Mouse (Mus musculus): ENCODE results near the gene Lancl1. TPM values are rescaled to one million over a fixed set of nuclear protein-coding genes. Genes with fewer than 3 reads are reported as not detected.

The Lancl1 gene
- total and polyA plus RNA-seq, 3 experiments = 29.3 to 50.3 TPM; not detected in 1

DNA sequence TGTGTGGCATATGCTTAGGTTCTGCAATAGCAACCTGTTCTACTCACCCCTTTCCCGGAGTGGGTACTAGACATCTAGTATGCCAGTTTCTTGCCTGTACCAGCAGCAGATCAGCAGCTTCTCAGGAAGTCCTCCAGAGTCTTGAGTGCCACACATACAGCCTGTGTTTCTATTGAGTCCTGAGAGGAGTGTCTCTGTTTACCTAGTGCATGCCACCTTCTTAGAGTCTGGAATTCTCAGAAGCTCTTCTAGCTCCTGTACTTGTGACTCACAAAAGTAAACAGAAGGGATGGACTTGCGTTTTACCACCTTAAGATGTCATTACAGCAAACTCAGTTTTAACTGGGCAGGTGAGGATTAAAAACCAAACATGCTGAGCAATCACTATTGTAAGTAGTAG lies 41.9 kb downstream of the Lancl1 start:
- peaks cover 0 to 5% of the 10 kb centered on the region in 2 experiments; a peak in 2 of 4 replicates for H3K36me3 ChIP-seq (ENCODE audit: control insufficient read depth in 1 of 2, insufficient read depth in 2 of 2, low read length in 2 of 2)
- H3K9me3 ChIP-seq (replicated peaks; ENCODE audit: insufficient read depth, low read length) = no peaks in the 10 kb centered on the region
- H3K4me3 ChIP-seq (ENCODE audit: control insufficient read depth in 1 of 2, insufficient read depth in 1 of 2, low read depth in 2 of 2, low read length in 2 of 2) = no peak overlapping the region
- no peaks in the 10 kb centered on the region for H3K79me2 ChIP-seq (ENCODE audit: control insufficient read depth, insufficient read depth, low read length, poor library complexity)
- no peak overlapping the region for H3K9ac ChIP-seq (ENCODE audit: control insufficient read depth, low read depth, low read length, poor library complexity, severe bottlenecking)
- H3K27me3 ChIP-seq (ENCODE audit: control insufficient read depth in 1 of 2, insufficient read depth in 2 of 2, low read length in 2 of 2) = no peaks in the 10 kb centered on the region
- TF ChIP-seq HCFC1 (IDR thresholded peaks at IDR 0.05; ENCODE audit: low read depth, low read length) = no peak
- no peak for TF ChIP-seq KAT2A (conservative IDR thresholded peaks at IDR 0.05; ENCODE audit: low read depth, low read length)
- no peak for TF ChIP-seq BHLHE40 (IDR thresholded peaks at IDR 0.05; ENCODE audit: borderline replicate concordance, low read depth, low read length)
- TF ChIP-seq SMC3 (IDR thresholded peaks at IDR 0.05; ENCODE audit: low read depth, low read length) = no peak
- TF ChIP-seq CTCF (IDR thresholded peaks at IDR 0.05 in 2 of 3, conservative IDR thresholded peaks at IDR 0.05 in 1 of 3; ENCODE audit: control insufficient read depth in 1 of 3, insufficient read depth in 1 of 3, low read depth in 2 of 3, low read length in 3 of 3, poor library complexity in 1 of 3, severe bottlenecking in 1 of 3) = no peak
- no peak for TF ChIP-seq MAFK (IDR thresholded peaks at IDR 0.05; ENCODE audit: borderline replicate concordance, low read depth, low read length)
- TF ChIP-seq USF1 (IDR thresholded peaks at IDR 0.05; ENCODE audit: low read depth, low read length) = no peak
- TF ChIP-seq ELF1 (IDR thresholded peaks at IDR 0.05; ENCODE audit: low read depth, low read length) = no peak
- TF ChIP-seq TAL1 (IDR thresholded peaks at IDR 0.05; ENCODE audit: low read length) = no peak
- TF ChIP-seq MAZ (IDR thresholded peaks at IDR 0.05; ENCODE audit: low read depth, low read length) = no peak
- TF ChIP-seq JUND (IDR thresholded peaks at IDR 0.05; ENCODE audit: low read depth, low read length) = no peak
- no peak for TF ChIP-seq NRF1 (IDR thresholded peaks at IDR 0.05; ENCODE audit: insufficient read depth, low read depth, low read length, poor library complexity, severe bottlenecking)
- no peak for TF ChIP-seq TCF12 (IDR thresholded peaks at IDR 0.05; ENCODE audit: low read depth, low read length)
- TF ChIP-seq POLR2AphosphoS2 (IDR thresholded peaks at IDR 0.05; ENCODE audit: low read length) = no peak
- TF ChIP-seq CHD2 (IDR thresholded peaks at IDR 0.05; ENCODE audit: low read length) = no peak
- no peak for TF ChIP-seq POLR2AphosphoS5 (IDR thresholded peaks at IDR 0.05; ENCODE audit: borderline replicate concordance, low read depth, low read length)
- no peak overlapping the region for H3K27ac ChIP-seq (ENCODE audit: control insufficient read depth, low read depth, low read length)
- no peak for DNase-seq (ENCODE audit: low read depth, low spot score)
- H3K4me1 ChIP-seq (ENCODE audit: control insufficient read depth in 1 of 2, insufficient read depth in 2 of 2, low read length in 2 of 2) = peaks cover 0 to 6% of the 10 kb centered on the region in 2 experiments; a peak in 1 of 4 replicates

- no peak overlapping the region for H3K4me3 ChIP-seq (ENCODE audit: control insufficient read depth in 1 of 2, insufficient read depth in 1 of 2, low read depth in 2 of 2, low read length in 2 of 2)
- no peaks in the 10 kb centered on the region for H3K27me3 ChIP-seq (ENCODE audit: control insufficient read depth in 1 of 2, insufficient read depth in 2 of 2, low read length in 2 of 2)
- H3K79me2 ChIP-seq (ENCODE audit: control insufficient read depth, insufficient read depth, low read length, poor library complexity) = no peaks in the 10 kb centered on the region
- TF ChIP-seq ZMIZ1 (IDR thresholded peaks at IDR 0.05; ENCODE audit: low read depth, low read length) (no peak), RAD21 (IDR thresholded peaks at IDR 0.05; ENCODE audit: low read depth, low read length) (peak; percentile 68), ZC3H11A (IDR thresholded peaks at IDR 0.05; ENCODE audit: low read depth, low read length) (peak; percentile 45; the same call in 1 of the 2 replicates), NELFE (IDR thresholded peaks at IDR 0.05; ENCODE audit: low read depth, low read length) (no peak), SMC3 (IDR thresholded peaks at IDR 0.05; ENCODE audit: low read depth, low read length) (peak; percentile 68), CTCF (IDR thresholded peaks at IDR 0.05 in 2 of 3, conservative IDR thresholded peaks at IDR 0.05 in 1 of 3; ENCODE audit: control insufficient read depth in 1 of 3, insufficient read depth in 1 of 3, low read depth in 2 of 3, low read length in 3 of 3, poor library complexity in 1 of 3, severe bottlenecking in 1 of 3) (peak in 2 of 3 experiments; percentile 34 to 67; a peak in 4 of 6 replicates), BHLHE40 (IDR thresholded peaks at IDR 0.05; ENCODE audit: borderline replicate concordance, low read depth, low read length) (no peak), JUND (IDR thresholded peaks at IDR 0.05; ENCODE audit: low read depth, low read length) (no peak), ZKSCAN1 (IDR thresholded peaks at IDR 0.05; ENCODE audit: low read depth, low read length) (no peak)
- H3K9me3 ChIP-seq (replicated peaks; ENCODE audit: insufficient read depth, low read length) = no peaks in the 10 kb centered on the region
- no peak overlapping the region for H3K27ac ChIP-seq (ENCODE audit: control insufficient read depth, low read depth, low read length)
- DNase-seq (ENCODE audit: low read depth, low spot score) = peak; percentile 67
- H3K36me3 ChIP-seq (ENCODE audit: control insufficient read depth in 1 of 2, insufficient read depth in 2 of 2, low read length in 2 of 2) = peaks cover 0 to 2% of the 10 kb centered on the region in 2 experiments; a peak in 1 of 4 replicates
- H3K4me1 ChIP-seq (ENCODE audit: control insufficient read depth in 1 of 2, insufficient read depth in 2 of 2, low read length in 2 of 2) = peaks cover 0 to 13% of the 10 kb centered on the region in 2 experiments; a peak in 1 of 4 replicates
- no peak overlapping the region for H3K9ac ChIP-seq (ENCODE audit: control insufficient read depth, low read depth, low read length, poor library complexity, severe bottlenecking)
These were observed 45.9 kb downstream of the Lancl1 start for GRCm38 (mm10) chr1:66992764-66993163.

Measured in MEL (cell line).